Mouse (Mus musculus) heart, embryonic 11.5 days (tissue): Measurements from ENCODE around the gene Nags. TPM values are rescaled to one million over a fixed set of nuclear protein-coding genes. Genes with fewer than 3 reads are reported as not detected.

ENCODE experiments used
- ATAC-seq: fragments of 200-750 bp; cut with Nextera tagmentation; replicated peaks from 2 replicates; pipeline ENCODE4 v1.8.0; 2017; ENCODE audit warnings: moderate library complexity; ENCODE audit not compliant: insufficient number of reproducible peaks, low FRiP score, low TSS enrichment
- H3K27ac ChIP-seq: fragments of 300-500 bp; sonication (generic); 2 replicates; pipeline ENCODE4 v1.5.1; 2014; ENCODE audit warnings: mild to moderate bottlenecking, low read depth, low read length
- H3K27me3 ChIP-seq: fragments of 300-500 bp; sonication (generic); 2 replicates; pipeline ENCODE4 v1.6.1; 2014; ENCODE audit warnings: mild to moderate bottlenecking, low read length, mixed read lengths; ENCODE audit not compliant: control insufficient read depth, insufficient read depth
- H3K36me3 ChIP-seq: fragments of 300-500 bp; sonication (generic); 2 replicates; pipeline ENCODE4 v1.6.1; 2014; ENCODE audit warnings: mild to moderate bottlenecking, low read length, moderate library complexity, mixed read lengths; ENCODE audit not compliant: control insufficient read depth, insufficient read depth
- H3K4me1 ChIP-seq: fragments of 300-500 bp; sonication (generic); 2 replicates; pipeline ENCODE4 v1.6.1; 2014; ENCODE audit warnings: low read length; ENCODE audit not compliant: control insufficient read depth, insufficient read depth
- H3K4me2 ChIP-seq: fragments of 300-500 bp; sonication (generic); 2 replicates; pipeline ENCODE4 v1.6.1; 2014; ENCODE audit warnings: mild to moderate bottlenecking, moderate library complexity
- H3K4me3 ChIP-seq: fragments of 300-500 bp; sonication (generic); 2 replicates; pipeline ENCODE4 v1.5.1; 2014; ENCODE audit warnings: low read depth, low read length
- H3K9ac ChIP-seq: fragments of 300-500 bp; sonication (generic); 2 replicates; pipeline ENCODE4 v1.6.1; 2014; ENCODE audit warnings: mild to moderate bottlenecking, low read depth, low read length, moderate library complexity
- H3K9me3 ChIP-seq: fragments of 300-500 bp; sonication (generic); replicated peaks from 2 replicates; pipeline ENCODE4 v1.6.1; 2016; ENCODE audit warnings: low read length; ENCODE audit not compliant: control insufficient read depth
- WGBS: fragments of 180-500 bp; shearing (Covaris S2); extraction: QIAGEN DNeasy Blood & Tissue Kit; methylation state at CpG from one replicate; pipeline ENCODE4 v1.1.7; 2014; ENCODE audit not compliant: insufficient replicate concordance; 5-methylcytosine and 5-hydroxymethylcytosine counted together
- polyA plus RNA-seq: library from polyadenylated mRNA; unstranded; fragments of >200 nt; fragmentation: Nextera tagmentation; extraction: Ambion mirVana; gene quantifications from 2 replicates; pipeline ENCODE4 v1.2.1, GENCODE M21; 2014

Nags gene
- polyA plus RNA-seq, 1 experiment from 2014 or later: 0.33 TPM

- Histone ChIP-seq H3K4me2 (peak within 1 kb of the TSS; percentile 76), H3K9me3 (no peaks in the 10 kb centered on the region), H3K27me3 (no peaks in the 10 kb centered on the region), H3K27ac (peak within 1 kb of the TSS; percentile 69; the same call in 1 of the 2 replicates), H3K9ac (peak within 1 kb of the TSS; percentile 72), H3K4me3 (peak within 1 kb of the TSS; percentile 61), H3K4me1 (peaks cover 11% of the 10 kb centered on the region), H3K36me3 (peaks cover 5% of the 10 kb centered on the region; the same call in 1 of the 2 replicates)
- 3% methylated on average over 50 of the region's 50 CpGs for WGBS
- ATAC-seq: peak; percentile 80
These were observed 44.4 kb downstream of the Nags start, which contains the start of gene G6pc3 for GRCm38 (mm10) chr11:102189461-102190436. G6pc3 (plus strand) TSS chr11:102189620.

GRCm38 (mm10) chr11:102190848-102191247 lies 45.5 kb downstream of the Nags start:
- no peak for ATAC-seq
- WGBS: 50% methylated on average over 4 of the region's 4 CpGs
- Histone ChIP-seq H3K4me3 (no peak overlapping the region), H3K9ac (peak overlapping the region; percentile 30; the same call in 1 of the 2 replicates), H3K4me1 (peaks cover 11% of the 10 kb centered on the region), H3K27me3 (no peaks in the 10 kb centered on the region), H3K36me3 (peaks cover 7% of the 10 kb centered on the region; the same call in 1 of the 2 replicates), H3K27ac (0 out of 2 replicates have a peak overlapping the region, but pooled peaks have one; percentile 12), H3K9me3 (no peaks in the 10 kb centered on the region), H3K4me2 (peak overlapping the region; percentile 76; the same call in 1 of the 2 replicates)

GRCm38 (mm10) chr11:102193657-102194440 lies 48.5 kb downstream of the Nags start:
- Histone ChIP-seq H3K36me3 (peaks cover 21% of the 10 kb centered on the region), H3K4me3 (no peak overlapping the region), H3K9me3 (no peaks in the 10 kb centered on the region), H3K4me2 (no peak overlapping the region), H3K27me3 (no peaks in the 10 kb centered on the region), H3K9ac (no peak overlapping the region), H3K4me1 (peaks cover 11% of the 10 kb centered on the region), H3K27ac (no peak overlapping the region)
- WGBS: 80% methylated on average over 9 of the region's 9 CpGs
- ATAC-seq: no peak

GRCm38 (mm10) chr11:102196018-102196797 lies 50.9 kb downstream of the Nags start:
- Histone ChIP-seq H3K27me3 (no peaks in the 10 kb centered on the region), H3K4me1 (no peaks in the 10 kb centered on the region; the same call in 1 of the 2 replicates), H3K4me2 (no peak overlapping the region), H3K36me3 (peaks cover 38% of the 10 kb centered on the region), H3K9me3 (no peaks in the 10 kb centered on the region), H3K4me3 (no peak overlapping the region), H3K9ac (0 out of 2 replicates have a peak overlapping the region, but pooled peaks have one; percentile 35), H3K27ac (no peak overlapping the region)
- WGBS: 65% methylated on average over 21 of the region's 21 CpGs
- ATAC-seq: no peak

- Histone ChIP-seq H3K9me3 (no peaks in the 10 kb centered on the region), H3K4me1 (no peaks in the 10 kb centered on the region), H3K27ac (no peak overlapping the region), H3K9ac (no peak overlapping the region), H3K27me3 (no peaks in the 10 kb centered on the region), H3K4me2 (no peak overlapping the region), H3K4me3 (no peak overlapping the region), H3K36me3 (peaks cover 43% of the 10 kb centered on the region)
- WGBS: 74% methylated on average over 6 of the region's 6 CpGs
- ATAC-seq: no peak
These were observed 52.9 kb downstream of the Nags start for GRCm38 (mm10) chr11:102198245-102198644.

Other genes starting within 250 kb of the Nags start
- gene Sost, start 178.5 kb upstream of the Nags start, polyA plus RNA-seq: 0.10 and 0.43 TPM in 2 replicates
- gene Cfap97d1, start 161.2 kb upstream of the Nags start, polyA plus RNA-seq: not detected in 2 replicates
- gene Dusp3, start 158.5 kb upstream of the Nags start, polyA plus RNA-seq: 49.2 and 49.4 TPM in 2 replicates
- gene Mpp3, start 117.1 kb upstream of the Nags start, polyA plus RNA-seq: 2.7 and 3.4 TPM in 2 replicates
- gene Cd300lg, start 104.0 kb upstream of the Nags start, polyA plus RNA-seq: 0.70 and 0.79 TPM in 2 replicates
- gene Mpp2, start 57.0 kb upstream of the Nags start, polyA plus RNA-seq: 9.7 and 11.4 TPM in 2 replicates
- gene Ppy, start 44.2 kb upstream of the Nags start, polyA plus RNA-seq: not detected in 2 replicates
- gene Pyy, start 37.7 kb upstream of the Nags start, polyA plus RNA-seq: 0.69 TPM in 1 of 2 replicates, not detected in the other
- gene Tmem101, start 10.9 kb downstream of the Nags start, polyA plus RNA-seq: 31.2 and 36.3 TPM in 2 replicates
- 61.3 and 64.3 TPM in 2 replicates for gene Lsm12, start 39.8 kb downstream of the Nags start, polyA plus RNA-seq
- gene G6pc3, start 44.1 kb downstream of the Nags start, polyA plus RNA-seq: 27.9 and 28.7 TPM in 2 replicates
- 42.8 and 45.3 TPM in 2 replicates for gene Hdac5, start 84.7 kb downstream of the Nags start, polyA plus RNA-seq
- gene BC030867, start 103.4 kb downstream of the Nags start, polyA plus RNA-seq: 12.7 and 13.2 TPM in 2 replicates
- gene Asb16, start 123.2 kb downstream of the Nags start, polyA plus RNA-seq: 0.23 TPM in 1 of 2 replicates, not detected in the other
- gene Tmub2, start 139.4 kb downstream of the Nags start, polyA plus RNA-seq: 40.1 and 40.5 TPM in 2 replicates
- 9.9 and 12.0 TPM in 2 replicates for gene Atxn7l3, start 151.1 kb downstream of the Nags start, polyA plus RNA-seq
- 52.4 and 56.4 TPM in 2 replicates for gene Ubtf, start 174.2 kb downstream of the Nags start, polyA plus RNA-seq
- 102 and 112 TPM in 2 replicates for gene Slc4a1, start 220.7 kb downstream of the Nags start, polyA plus RNA-seq
- gene Rundc3a, start 247.9 kb downstream of the Nags start, polyA plus RNA-seq: 1.3 TPM in 2 replicates